Mouse (Mus musculus): ENCODE measurements around the gene Rab7b. TPM values are rescaled to one million over a fixed set of nuclear protein-coding genes. Genes with fewer than 3 reads are reported as not detected.

The Rab7b gene
- polyA plus RNA-seq (2015; fragmentation: Nextera tagmentation; extraction: Ambion mirVana): 17.0 and 19.2 TPM in 2 replicates

- peak within 1 kb of the TSS; percentile 27 for H3K4me2 ChIP-seq (replicated peaks)
Measured at GRCm38 (mm10) chr1:131688475-131688874, at the start of gene Rab7b. TSS of gene Rab7b (plus strand) at chr1:131688695.

GRCm38 (mm10) chr1:131640062-131640461 is 48.4 kb upstream of the Rab7b start:
- H3K4me2 ChIP-seq (replicated peaks): no peak overlapping the region
- no peaks in the 10 kb centered on the region for H3K27me3 ChIP-seq
- 75% methylated on average over 4 of the region's 4 CpGs for WGBS
- no peak for ATAC-seq (ENCODE audit: insufficient number of reproducible peaks, low FRiP score, low TSS enrichment, low read depth)
- no peaks in the 10 kb centered on the region for H3K9me3 ChIP-seq (replicated peaks)
- no peak overlapping the region for H3K27ac ChIP-seq (replicated peaks)
- no peak overlapping the region for H3K4me3 ChIP-seq (replicated peaks)
- no peak overlapping the region for H3K9ac ChIP-seq
- no peaks in the 10 kb centered on the region for H3K4me1 ChIP-seq
- H3K36me3 ChIP-seq: no peaks in the 10 kb centered on the region

More at GRCm38 (mm10) chr1:131688475-131688874, at the start of gene Rab7b:
- no peak within 1 kb of the TSS for H3K9ac ChIP-seq
- H3K4me1 ChIP-seq: peaks cover 21% of the 10 kb centered on the region
- H3K4me3 ChIP-seq (replicated peaks): peak within 1 kb of the TSS; percentile 30
- H3K27ac ChIP-seq (replicated peaks): peak within 1 kb of the TSS; percentile 87
- no peaks in the 10 kb centered on the region for H3K9me3 ChIP-seq (replicated peaks)
- no peaks in the 10 kb centered on the region for H3K27me3 ChIP-seq
- ATAC-seq (ENCODE audit: insufficient number of reproducible peaks, low FRiP score, low TSS enrichment, low read depth): no peak
- 44% methylated on average over 8 of the region's 8 CpGs for WGBS
- H3K36me3 ChIP-seq: no peaks in the 10 kb centered on the region

DNA sequence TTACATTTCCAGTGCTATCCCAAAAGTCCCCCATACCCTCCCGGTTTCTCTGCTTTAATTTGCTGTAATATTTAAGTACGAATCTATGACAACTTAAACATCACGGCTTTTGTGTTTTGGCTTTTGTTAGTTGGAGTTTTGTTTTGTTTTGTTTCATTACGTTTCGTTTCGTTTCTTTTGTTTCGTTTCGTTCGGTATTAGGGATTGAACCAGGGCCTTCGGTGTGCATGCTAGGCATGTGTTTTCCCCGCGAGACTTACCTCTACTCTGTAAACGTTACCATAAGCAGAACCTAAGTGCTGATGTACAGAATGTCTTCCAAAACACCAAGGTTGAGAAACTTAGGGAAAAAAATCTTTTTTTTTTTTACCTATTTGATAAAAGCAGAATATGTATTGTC is 46.9 kb upstream of the Rab7b start:
- H3K4me1 ChIP-seq: no peaks in the 10 kb centered on the region
- no peak overlapping the region for H3K4me3 ChIP-seq (replicated peaks)
- no peak overlapping the region for H3K4me2 ChIP-seq (replicated peaks)
- no peaks in the 10 kb centered on the region for H3K27me3 ChIP-seq
- H3K36me3 ChIP-seq: no peaks in the 10 kb centered on the region
- no peak for ATAC-seq (ENCODE audit: insufficient number of reproducible peaks, low FRiP score, low TSS enrichment, low read depth)
- no peak overlapping the region for H3K9ac ChIP-seq
- H3K27ac ChIP-seq (replicated peaks): no peak overlapping the region
- no peaks in the 10 kb centered on the region for H3K9me3 ChIP-seq (replicated peaks)
- WGBS: 90% methylated on average over 13 of the region's 13 CpGs

DNA sequence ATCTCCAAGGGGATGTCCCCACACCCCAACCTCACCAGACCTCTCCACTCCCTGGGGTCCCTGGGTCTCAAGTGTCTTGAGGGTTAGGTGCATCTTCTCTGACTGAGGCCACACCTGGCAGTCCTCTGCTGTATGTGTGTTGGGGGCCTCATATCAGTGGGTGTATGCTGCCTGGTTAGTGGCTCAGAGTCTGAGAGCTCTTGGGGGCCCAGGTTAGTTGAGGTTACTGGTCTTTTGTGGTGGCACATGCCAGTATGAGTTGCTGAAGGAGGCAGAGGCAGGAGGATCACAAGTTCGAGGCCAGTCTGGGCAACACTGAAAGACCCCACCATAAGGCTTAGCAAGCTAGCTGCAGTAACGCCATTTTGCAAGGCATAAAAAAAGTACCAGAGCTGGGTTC is 46.2 kb upstream of the Rab7b start:
- H3K4me3 ChIP-seq (replicated peaks): no peak overlapping the region
- ATAC-seq (ENCODE audit: insufficient number of reproducible peaks, low FRiP score, low TSS enrichment, low read depth): no peak
- no peaks in the 10 kb centered on the region for H3K36me3 ChIP-seq
- no peaks in the 10 kb centered on the region for H3K4me1 ChIP-seq
- no peak overlapping the region for H3K27ac ChIP-seq (replicated peaks)
- no peak overlapping the region for H3K4me2 ChIP-seq (replicated peaks)
- no peaks in the 10 kb centered on the region for H3K9me3 ChIP-seq (replicated peaks)
- WGBS: 85% methylated on average over 2 of the region's 2 CpGs
- H3K27me3 ChIP-seq: no peaks in the 10 kb centered on the region
- H3K9ac ChIP-seq: no peak overlapping the region

- Histone ChIP-seq H3K9me3 (replicated peaks) (no peaks in the 10 kb centered on the region), H3K4me1 (peaks cover 6% of the 10 kb centered on the region; the same call in 1 of the 2 replicates), H3K9ac (no peak overlapping the region), H3K27me3 (no peaks in the 10 kb centered on the region), H3K27ac (replicated peaks) (no peak overlapping the region), H3K36me3 (no peaks in the 10 kb centered on the region), H3K4me2 (replicated peaks) (no peak overlapping the region), H3K4me3 (replicated peaks) (no peak overlapping the region)
- ATAC-seq (ENCODE audit: insufficient number of reproducible peaks, low FRiP score, low TSS enrichment, low read depth): no peak
- 75% methylated on average over 12 of the region's 12 CpGs for WGBS
Measured at GRCm38 (mm10) chr1:131652670-131653443, 35.6 kb upstream of the Rab7b start.

DNA sequence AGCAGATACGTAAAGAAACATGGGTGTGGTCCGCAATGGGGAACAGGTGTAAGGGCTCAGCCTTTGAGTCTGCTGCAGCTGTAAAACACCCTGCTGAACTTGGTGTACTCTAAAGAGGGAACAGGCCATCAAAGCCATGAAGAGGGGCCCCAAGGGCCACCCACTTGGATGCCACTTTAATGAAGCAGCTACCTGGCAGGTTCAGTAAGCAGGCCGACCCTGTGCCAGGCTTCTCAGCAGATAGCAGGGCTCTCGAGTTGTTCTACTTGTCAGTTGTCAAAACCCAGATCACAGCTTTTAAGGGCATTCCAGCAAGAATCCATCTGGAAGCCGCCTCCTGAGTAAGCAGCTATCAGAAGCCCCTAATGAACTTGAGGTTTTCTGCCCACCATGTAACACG is 32.9 kb upstream of the Rab7b start:
- Histone ChIP-seq H3K9ac (no peak overlapping the region), H3K27me3 (no peaks in the 10 kb centered on the region), H3K27ac (replicated peaks) (no peak overlapping the region), H3K9me3 (replicated peaks) (no peaks in the 10 kb centered on the region), H3K4me3 (replicated peaks) (no peak overlapping the region), H3K36me3 (no peaks in the 10 kb centered on the region), H3K4me2 (replicated peaks) (no peak overlapping the region), H3K4me1 (peaks cover 7% of the 10 kb centered on the region; the same call in 1 of the 2 replicates)
- ATAC-seq (ENCODE audit: insufficient number of reproducible peaks, low FRiP score, low TSS enrichment, low read depth): no peak
- 70% methylated on average over 6 of the region's 6 CpGs for WGBS

DNA sequence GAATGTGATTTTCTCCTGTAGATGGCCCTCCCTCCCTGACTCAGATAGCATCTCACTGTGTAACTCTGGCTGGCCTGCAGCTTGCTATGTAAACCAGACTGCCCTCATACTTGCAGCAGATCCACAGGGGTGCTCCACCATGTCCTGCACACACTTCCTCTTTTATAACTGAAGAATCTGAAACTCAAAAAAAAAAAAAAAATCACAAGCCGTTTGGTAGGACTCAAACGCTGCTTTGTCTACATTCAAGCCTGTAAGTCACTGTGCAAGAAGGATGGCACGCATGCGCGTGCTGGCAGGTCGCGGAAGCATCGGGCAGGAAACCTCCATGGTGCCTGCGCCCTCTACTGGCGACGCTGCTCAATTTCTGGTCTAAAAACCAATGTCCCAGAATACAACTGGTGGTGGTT is 30.5 kb upstream of the Rab7b start:
- no peak overlapping the region for H3K9ac ChIP-seq
- under 1% methylated on average over 11 of the region's 11 CpGs for WGBS
- H3K27me3 ChIP-seq: no peaks in the 10 kb centered on the region
- ATAC-seq (ENCODE audit: insufficient number of reproducible peaks, low FRiP score, low TSS enrichment, low read depth): peak; percentile 76
- peak overlapping the region; percentile 22 for H3K4me3 ChIP-seq (replicated peaks)
- H3K4me1 ChIP-seq: peaks cover 7% of the 10 kb centered on the region; the same call in 1 of the 2 replicates
- H3K4me2 ChIP-seq (replicated peaks): peak overlapping the region; percentile 37
- no peaks in the 10 kb centered on the region for H3K9me3 ChIP-seq (replicated peaks)
- H3K27ac ChIP-seq (replicated peaks): peak overlapping the region; percentile 48; the same call in 1 of the 2 replicates
- no peaks in the 10 kb centered on the region for H3K36me3 ChIP-seq

DNA sequence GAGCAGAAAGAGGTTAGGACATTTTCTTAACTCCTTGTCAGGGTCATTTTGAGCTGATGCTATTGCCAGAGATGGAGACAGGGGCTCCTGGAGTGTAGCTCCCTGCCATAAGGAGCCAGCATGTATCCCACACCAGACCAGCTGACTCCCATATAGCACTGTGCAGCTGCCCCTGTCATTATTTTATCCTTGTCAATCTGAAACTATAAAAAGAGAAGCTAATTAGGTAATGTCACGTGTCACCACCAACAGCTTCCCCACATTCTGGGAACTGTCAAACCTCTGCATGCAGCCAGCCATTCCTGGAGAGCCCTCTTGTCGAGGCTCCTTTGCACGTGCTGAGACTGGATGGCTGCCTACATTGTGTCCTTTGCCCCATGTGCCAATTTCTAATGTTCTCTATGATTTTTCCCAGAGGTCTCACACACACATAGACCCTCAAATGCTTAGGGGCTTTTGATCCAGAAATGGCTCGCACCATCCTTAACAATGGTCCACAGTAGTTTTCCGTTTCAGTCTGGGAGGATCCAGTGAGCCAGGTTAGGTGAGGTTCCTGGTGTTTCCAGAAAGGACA is 28.9 kb upstream of the Rab7b start:
- H3K4me1 ChIP-seq: peaks cover 7% of the 10 kb centered on the region; the same call in 1 of the 2 replicates
- no peaks in the 10 kb centered on the region for H3K36me3 ChIP-seq
- no peaks in the 10 kb centered on the region for H3K27me3 ChIP-seq
- no peaks in the 10 kb centered on the region for H3K9me3 ChIP-seq (replicated peaks)
- 67% methylated on average over 5 of the region's 5 CpGs for WGBS
- H3K27ac ChIP-seq (replicated peaks): no peak overlapping the region
- no peak overlapping the region for H3K4me3 ChIP-seq (replicated peaks)
- ATAC-seq (ENCODE audit: insufficient number of reproducible peaks, low FRiP score, low TSS enrichment, low read depth): no peak
- no peak overlapping the region for H3K9ac ChIP-seq
- no peak overlapping the region for H3K4me2 ChIP-seq (replicated peaks)

- no peak overlapping the region for H3K4me3 ChIP-seq (replicated peaks)
- no peak overlapping the region for H3K27ac ChIP-seq (replicated peaks)
- H3K4me1 ChIP-seq: peaks cover 7% of the 10 kb centered on the region; the same call in 1 of the 2 replicates
- H3K4me2 ChIP-seq (replicated peaks): no peak overlapping the region
- H3K27me3 ChIP-seq: no peaks in the 10 kb centered on the region
- WGBS: 73% methylated on average over 2 of the region's 2 CpGs
- no peaks in the 10 kb centered on the region for H3K9me3 ChIP-seq (replicated peaks)
- no peak overlapping the region for H3K9ac ChIP-seq
- H3K36me3 ChIP-seq: no peaks in the 10 kb centered on the region
- ATAC-seq (ENCODE audit: insufficient number of reproducible peaks, low FRiP score, low TSS enrichment, low read depth): no peak
Measured at GRCm38 (mm10) chr1:131660266-131660665, 28.2 kb upstream of the Rab7b start.

DNA sequence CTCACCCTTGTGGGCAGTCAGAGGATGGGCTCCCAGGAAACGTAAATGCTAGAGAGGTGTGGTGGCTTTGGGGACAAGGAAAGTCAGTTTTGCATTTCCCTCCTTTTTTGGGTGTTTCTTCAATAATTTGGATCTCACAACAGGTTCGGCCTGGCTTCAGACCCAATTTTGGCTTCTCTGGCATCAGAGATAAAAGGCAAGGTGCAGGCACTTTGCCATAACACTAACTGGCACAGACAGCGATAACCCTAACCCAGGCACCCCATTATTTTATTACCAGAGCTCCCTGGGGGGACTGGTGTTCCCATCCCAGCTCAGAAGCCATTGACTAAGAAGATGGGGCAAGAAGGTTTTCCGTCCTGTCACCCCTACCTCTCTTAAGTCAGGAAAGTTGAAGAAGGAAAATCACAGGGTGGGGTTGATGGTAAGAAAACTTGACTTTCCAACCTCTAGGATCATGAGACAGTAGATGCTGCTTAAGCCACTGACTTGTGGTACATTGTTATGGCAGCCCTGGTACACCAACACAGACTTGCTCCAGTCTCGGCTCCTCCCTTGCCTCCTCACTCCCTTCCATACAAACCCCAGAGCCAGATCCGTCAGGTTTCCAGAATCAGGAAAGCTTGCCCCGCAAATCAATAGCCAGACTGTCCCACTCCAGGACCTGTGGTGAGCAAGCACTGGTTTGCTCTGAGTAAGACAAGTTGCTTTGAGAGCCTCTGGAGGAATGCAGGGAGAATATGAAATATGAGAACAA is 27.6 kb upstream of the Rab7b start:
- Histone ChIP-seq H3K4me2 (replicated peaks) (no peak overlapping the region), H3K4me1 (peaks cover 7% of the 10 kb centered on the region; the same call in 1 of the 2 replicates), H3K36me3 (no peaks in the 10 kb centered on the region), H3K4me3 (replicated peaks) (no peak overlapping the region), H3K9ac (no peak overlapping the region), H3K9me3 (replicated peaks) (no peaks in the 10 kb centered on the region), H3K27ac (replicated peaks) (no peak overlapping the region), H3K27me3 (no peaks in the 10 kb centered on the region)
- no peak for ATAC-seq (ENCODE audit: insufficient number of reproducible peaks, low FRiP score, low TSS enrichment, low read depth)
- WGBS: 74% methylated on average over 7 of the region's 7 CpGs

GRCm38 (mm10) chr1:131661749-131662148 is 26.7 kb upstream of the Rab7b start:
- no peaks in the 10 kb centered on the region for H3K9me3 ChIP-seq (replicated peaks)
- H3K4me1 ChIP-seq: peaks cover 7% of the 10 kb centered on the region; the same call in 1 of the 2 replicates
- no peak overlapping the region for H3K9ac ChIP-seq
- H3K4me3 ChIP-seq (replicated peaks): no peak overlapping the region
- WGBS: 79% methylated on average over 3 of the region's 3 CpGs
- no peaks in the 10 kb centered on the region for H3K36me3 ChIP-seq
- H3K4me2 ChIP-seq (replicated peaks): no peak overlapping the region
- no peaks in the 10 kb centered on the region for H3K27me3 ChIP-seq
- no peak for ATAC-seq (ENCODE audit: insufficient number of reproducible peaks, low FRiP score, low TSS enrichment, low read depth)
- H3K27ac ChIP-seq (replicated peaks): no peak overlapping the region

Measured in embryonic facial prominence, embryonic 15.5 days (tissue).